Mouse (Mus musculus) heart, adult 2 months (tissue): ENCODE data around the gene E130311K13Rik. TPM values are rescaled to one million over a fixed set of nuclear protein-coding genes. Genes with fewer than 3 reads are reported as not detected.

ENCODE experiments used
- DNase-seq, 2 experiments: peaks; one replicate each; pipeline ENCODE4 v3.0.0; 2021
- H3K27ac ChIP-seq: fragments of 200-600 bp; 2 replicates; pipeline ENCODE4 v1.8.1; 2022
- H3K27me3 ChIP-seq: fragments of 200-500 bp; 2 replicates; pipeline ENCODE4 v1.6.1; 2012; ENCODE audit warnings: mild to moderate bottlenecking, low read length, inconsistent platforms, mixed read lengths; ENCODE audit not compliant: control insufficient read depth, insufficient read depth
- H3K36me3 ChIP-seq: fragments of 200-500 bp; 2 replicates; pipeline ENCODE4 v1.6.1; 2012; ENCODE audit warnings: low read length, inconsistent platforms; ENCODE audit not compliant: control insufficient read depth, insufficient read depth
- H3K4me1 ChIP-seq: fragments of 200-500 bp; 2 replicates; pipeline ENCODE4 v1.6.1; 2011; ENCODE audit warnings: low read length; ENCODE audit not compliant: control insufficient read depth, insufficient read depth
- H3K4me3 ChIP-seq: fragments of 200-600 bp; 2 replicates; pipeline ENCODE4 v1.8.1; 2022
- H3K79me2 ChIP-seq: fragments of 200-500 bp; replicated peaks from 2 replicates; pipeline ENCODE4 v1.6.1; 2012; ENCODE audit warnings: mild to moderate bottlenecking, inconsistent platforms, low read length, moderate library complexity, mixed read lengths; ENCODE audit not compliant: control insufficient read depth, insufficient read depth
- H3K9ac ChIP-seq: fragments of 200-500 bp; 2 replicates; pipeline ENCODE4 v1.6.1; 2012; ENCODE audit warnings: low read depth, mild to moderate bottlenecking, control low read depth, inconsistent platforms, low read length, mixed read lengths
- CTCF ChIP-seq: fragments of 200-600 bp; IDR thresholded peaks from 2 replicates; pipeline ENCODE4 v1.8.1; 2022; ENCODE audit warnings: antibody characterized with exemption, mild to moderate bottlenecking, moderate library complexity
- EP300 ChIP-seq: fragments of 200-500 bp; IDR thresholded peaks from 2 replicates; pipeline ENCODE4 v1.6.1; 2011; ENCODE audit warnings: low read depth, low read length, control low read depth; ENCODE audit not compliant: insufficient read depth
- POLR2A ChIP-seq: fragments of 200-500 bp; IDR thresholded peaks from 2 replicates; pipeline ENCODE4 v1.6.1; 2011; ENCODE audit warnings: mild to moderate bottlenecking, low read depth, low read length, control low read depth; ENCODE audit not compliant: insufficient read depth
- WGBS: fragments of 180-500 bp; shearing (Covaris S2); methylation state at CpG from one replicate; pipeline ENCODE4 v1.1.7; 2018; 5-methylcytosine and 5-hydroxymethylcytosine counted together
- intact Hi-C: fragments of 180-260 bp; cut with DNase I; formaldehyde crosslinking; loops from one replicate; pipeline ENCODE4 v1.15.1; 2025
- polyA plus RNA-seq: library from polyadenylated mRNA; depleted of rRNA; stranded (reverse); fragments of >200 nt; gene quantifications from 2 replicates; pipeline ENCODE4 v1.2.3, GENCODE M21; 2012; rRNA removed
- total RNA-seq, 2 experiments: library from RNA; stranded (reverse); gene quantifications; 2 replicates each; pipeline ENCODE4 v1.2.3; 2021

The E130311K13Rik gene
- total and polyA plus RNA-seq, 3 experiments = 3.3 to 11.8 (median 10.9) TPM

DNA sequence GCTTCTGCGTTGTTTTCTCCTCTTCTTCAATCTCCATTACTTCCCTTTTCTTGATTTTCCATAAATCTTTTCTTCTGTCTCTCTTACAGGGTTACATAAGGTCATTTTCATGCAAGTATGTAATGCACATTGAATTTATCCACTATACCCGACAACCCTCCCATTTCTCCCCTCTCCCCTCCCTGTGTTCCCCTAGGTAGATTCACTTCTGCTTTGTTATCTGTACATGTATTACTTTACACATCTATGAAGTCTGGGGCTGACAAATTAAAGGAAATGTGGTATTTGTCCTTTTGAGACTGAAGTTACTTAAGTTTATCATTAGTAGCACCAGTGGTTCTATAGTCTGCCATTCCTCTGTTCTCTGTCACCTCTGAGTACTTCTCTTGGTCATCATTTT lies 48.2 kb downstream of the E130311K13Rik start:
- intact Hi-C loops = no loop called here
- Histone ChIP-seq H3K36me3 (no peaks in the 10 kb centered on the region), H3K4me1 (no peaks in the 10 kb centered on the region), H3K27ac (no peak overlapping the region), H3K9ac (no peak overlapping the region), H3K27me3 (no peaks in the 10 kb centered on the region), H3K4me3 (no peak overlapping the region), H3K79me2 (no peaks in the 10 kb centered on the region)
- 83% methylated on average over 2 of the region's 2 CpGs for WGBS
- TF ChIP-seq CTCF (no peak), POLR2A (no peak), EP300 (no peak)
- no peak for DNase-seq

DNA sequence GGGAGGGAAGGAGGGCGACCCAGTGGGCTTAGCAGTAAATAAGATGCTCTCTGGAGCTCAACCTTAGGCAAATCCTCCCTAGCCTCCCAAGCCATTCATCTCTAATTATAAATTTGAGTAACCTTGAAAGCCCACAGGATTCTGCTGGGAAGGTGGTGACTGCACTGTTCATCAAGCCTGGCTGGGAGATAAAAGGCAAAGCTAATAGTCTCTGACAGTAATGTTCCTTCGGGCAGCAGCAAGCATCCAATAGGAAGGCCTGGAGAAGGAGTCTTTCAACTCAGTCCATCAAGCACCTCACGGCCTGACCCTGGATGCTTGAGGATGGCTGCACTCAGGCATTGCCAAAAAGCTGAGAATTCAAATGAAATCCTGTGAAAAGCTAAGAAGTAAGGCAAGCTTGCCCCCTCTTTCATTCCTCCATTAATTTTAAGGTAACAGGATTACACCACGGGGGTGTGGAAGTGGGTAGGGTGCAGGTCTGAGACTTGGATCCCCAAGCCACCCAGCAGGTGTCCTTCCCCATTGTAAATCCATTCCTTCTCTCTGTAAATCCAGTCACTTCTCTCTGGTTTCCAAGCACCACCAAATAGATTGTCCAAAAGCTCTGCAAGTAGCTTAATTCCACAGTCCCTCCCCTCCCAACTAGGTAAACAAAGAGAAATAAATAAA lies 50.1 kb downstream of the E130311K13Rik start:
- Histone ChIP-seq H3K4me3 (no peak overlapping the region), H3K27me3 (no peaks in the 10 kb centered on the region), H3K9ac (no peak overlapping the region), H3K36me3 (no peaks in the 10 kb centered on the region), H3K79me2 (no peaks in the 10 kb centered on the region), H3K4me1 (no peaks in the 10 kb centered on the region), H3K27ac (no peak overlapping the region)
- TF ChIP-seq POLR2A (no peak), EP300 (no peak), CTCF (no peak)
- WGBS = 51% methylated on average over 4 of the region's 4 CpGs
- DNase-seq = no peak
- intact Hi-C loops = no loop called here

DNA sequence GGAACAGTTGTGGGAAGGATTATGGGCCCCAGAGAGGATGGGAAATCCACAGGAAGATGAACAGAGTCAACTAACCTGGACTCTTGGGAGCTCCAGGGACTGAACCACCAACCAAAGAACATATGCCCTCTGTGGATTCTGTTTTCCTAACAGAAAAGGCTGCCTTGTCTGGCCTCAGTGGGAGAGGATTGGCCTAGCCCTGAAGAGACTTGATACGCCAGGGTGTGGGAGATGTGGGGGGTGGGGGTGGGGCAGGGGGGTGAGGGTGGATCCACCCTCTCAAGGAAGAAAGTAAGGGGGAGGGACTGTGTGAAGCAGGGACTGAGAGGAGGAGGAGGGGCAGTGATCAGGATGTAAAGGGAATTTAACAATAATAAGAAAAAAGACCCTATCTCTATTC lies 56.5 kb downstream of the E130311K13Rik start:
- intact Hi-C loops = no loop called here
- H3K4me3 ChIP-seq = no peak overlapping the region
- H3K36me3 ChIP-seq = no peaks in the 10 kb centered on the region
- no peaks in the 10 kb centered on the region for H3K4me1 ChIP-seq
- no peaks in the 10 kb centered on the region for H3K79me2 ChIP-seq
- TF ChIP-seq EP300 (no peak), POLR2A (no peak), CTCF (no peak)
- H3K27ac ChIP-seq = no peak overlapping the region
- WGBS = 81% methylated on average over 1 of the region's 1 CpGs
- no peak for DNase-seq
- H3K27me3 ChIP-seq = no peaks in the 10 kb centered on the region
- no peak overlapping the region for H3K9ac ChIP-seq

DNA sequence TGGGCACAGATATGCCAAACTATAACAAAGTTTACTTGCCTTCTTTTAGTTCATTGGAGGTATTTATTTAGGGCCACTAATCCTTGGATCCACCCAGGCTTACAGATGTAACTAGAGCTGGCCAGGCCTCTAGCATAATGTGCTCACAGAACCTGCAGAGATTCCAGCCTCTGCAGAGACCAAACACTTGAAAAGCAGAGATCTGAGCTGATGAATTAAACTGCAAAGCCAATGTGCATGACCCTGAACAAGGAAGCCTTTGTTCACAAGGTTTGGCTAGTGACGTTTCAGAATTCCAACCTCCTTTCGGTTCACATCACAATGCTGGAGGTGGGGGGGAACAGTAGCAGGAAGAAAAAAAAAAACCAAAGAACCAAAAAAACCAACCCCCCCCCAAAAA lies 58.0 kb downstream of the E130311K13Rik start:
- no peak overlapping the region for H3K4me3 ChIP-seq
- no peak for DNase-seq
- no peak overlapping the region for H3K27ac ChIP-seq
- H3K4me1 ChIP-seq = no peaks in the 10 kb centered on the region
- TF ChIP-seq POLR2A (no peak), CTCF (no peak), EP300 (no peak)
- no peak overlapping the region for H3K9ac ChIP-seq
- no peaks in the 10 kb centered on the region for H3K36me3 ChIP-seq
- no peaks in the 10 kb centered on the region for H3K79me2 ChIP-seq
- no peaks in the 10 kb centered on the region for H3K27me3 ChIP-seq
- intact Hi-C loops = no loop called here
- 53% methylated on average over 2 of the region's 2 CpGs for WGBS

DNA sequence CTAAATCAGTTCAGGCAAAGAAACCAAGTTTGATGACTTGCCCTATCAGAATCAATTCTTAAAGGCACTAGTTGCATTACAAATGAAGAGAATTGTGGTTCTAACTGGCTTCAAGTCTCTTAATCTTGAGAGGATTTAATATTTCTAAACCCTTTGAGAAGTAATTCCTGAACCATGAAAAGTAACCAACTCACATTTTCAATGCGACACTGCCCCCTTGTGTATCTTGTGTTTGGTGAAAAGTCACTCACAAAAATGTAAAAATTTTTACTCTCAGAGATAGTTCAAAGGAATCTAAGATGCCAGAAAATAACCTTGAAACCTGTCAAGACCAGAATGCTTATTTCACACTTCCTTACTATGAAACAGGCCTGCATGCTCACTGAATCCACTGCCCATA lies 61.0 kb downstream of the E130311K13Rik start:
- no peak overlapping the region for H3K27ac ChIP-seq
- no peak for DNase-seq
- H3K36me3 ChIP-seq = no peaks in the 10 kb centered on the region
- intact Hi-C loops = loop anchor here (1.0 kb wide), 2 partner anchors 298 to 314 kb away; no protein-coding TSS in a partner anchor
- H3K27me3 ChIP-seq = no peaks in the 10 kb centered on the region
- H3K79me2 ChIP-seq = no peaks in the 10 kb centered on the region
- WGBS = 47% methylated on average over 1 of the region's 1 CpGs
- H3K4me3 ChIP-seq = no peak overlapping the region
- no peak overlapping the region for H3K9ac ChIP-seq
- no peaks in the 10 kb centered on the region for H3K4me1 ChIP-seq
- TF ChIP-seq CTCF (peak; percentile 73), POLR2A (no peak)

DNA sequence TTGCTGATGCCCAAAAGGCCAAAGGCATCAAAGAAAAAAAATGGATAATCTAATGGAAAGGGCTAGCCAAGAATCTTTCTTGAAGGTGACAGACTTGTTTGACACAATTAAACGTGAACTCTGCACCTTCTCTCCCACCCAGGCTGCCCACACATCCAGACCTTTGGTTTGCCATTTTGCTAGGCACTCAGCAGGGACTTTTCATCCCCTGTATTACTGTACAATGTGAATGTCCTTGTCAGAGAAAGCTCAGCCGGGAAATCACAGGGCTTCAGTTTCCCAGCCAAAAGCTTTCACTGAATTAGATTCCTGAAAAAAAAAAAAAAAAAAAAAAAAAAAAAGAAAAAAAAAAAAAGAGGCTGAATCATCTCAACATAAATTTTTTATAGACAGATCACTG lies 64.2 kb downstream of the E130311K13Rik start:
- H3K79me2 ChIP-seq = no peaks in the 10 kb centered on the region
- intact Hi-C loops = no loop called here
- H3K4me1 ChIP-seq = no peaks in the 10 kb centered on the region
- no peak overlapping the region for H3K27ac ChIP-seq
- no peaks in the 10 kb centered on the region for H3K27me3 ChIP-seq
- H3K36me3 ChIP-seq = no peaks in the 10 kb centered on the region
- DNase-seq = no peak
- no peak overlapping the region for H3K9ac ChIP-seq
- no peak for TF ChIP-seq EP300
- no peak for TF ChIP-seq CTCF
- TF ChIP-seq POLR2A = no peak
- no peak overlapping the region for H3K4me3 ChIP-seq
- 47% methylated on average over 2 of the region's 2 CpGs for WGBS

Other genes starting within 250 kb of the E130311K13Rik start
- under 1 TPM in 1 of 2 experiments, not detected in 1; 0.07 TPM for gene Plch1, start 30.0 kb downstream of the E130311K13Rik start, total RNA-seq
- 0.14 TPM in 1 of 2 replicates, not detected in the other for gene Plch1, start 30.0 kb downstream of the E130311K13Rik start, polyA plus RNA-seq
- 10 to 100 TPM; 10.9 to 13.4 TPM for gene Slc33a1, start 35.3 kb upstream of the E130311K13Rik start, total RNA-seq
- gene Slc33a1, start 35.3 kb upstream of the E130311K13Rik start, polyA plus RNA-seq = 6.0 and 11.8 TPM in 2 replicates
- gene Gmps, start 46.6 kb upstream of the E130311K13Rik start, total RNA-seq = 10 to 100 TPM; 24.6 to 27.4 TPM
- gene Gmps, start 46.6 kb upstream of the E130311K13Rik start, polyA plus RNA-seq = 4.4 and 10.3 TPM in 2 replicates
- gene Vmn2r1, start 152.1 kb upstream of the E130311K13Rik start, total RNA-seq = not detected
- not detected in 2 replicates for gene Vmn2r1, start 152.1 kb upstream of the E130311K13Rik start, polyA plus RNA-seq
- gene Vmn2r2, start 212.5 kb upstream of the E130311K13Rik start, total RNA-seq = not detected
- gene Vmn2r2, start 212.5 kb upstream of the E130311K13Rik start, polyA plus RNA-seq = not detected in 2 replicates